Mouse (Mus musculus) layer of hippocampus, adult 18-20 months (tissue): ENCODE data around the gene Cpb2. TPM values are rescaled to one million over a fixed set of nuclear protein-coding genes. Genes with fewer than 3 reads are reported as not detected.

Source experiments
- DNase-seq, 2 experiments: peaks; one replicate each; pipeline ENCODE4 v3.0.0; 2022; ENCODE audit warnings: low spot score in 2 of 2
- total RNA-seq, 2 experiments: library from RNA; stranded (reverse); gene quantifications; 2 replicates each; pipeline ENCODE4 v1.2.3; 2021

Cpb2 gene
- total RNA-seq, 2 experiments from 2014 or later, result not detected

- no peak for DNase-seq
Measured at GRCm38 (mm10) chr14:75246024-75247000, 4.2 kb downstream of the Cpb2 start.

GRCm38 (mm10) chr14:75250432-75250831 lies 8.3 kb downstream of the Cpb2 start:
- DNase-seq, result no peak

- no peak for DNase-seq
Measured at GRCm38 (mm10) chr14:75256521-75256920, 14.4 kb downstream of the Cpb2 start.

- no peak for DNase-seq
Measured at GRCm38 (mm10) chr14:75269531-75269930, 27.4 kb downstream of the Cpb2 start.

GRCm38 (mm10) chr14:75279716-75280115 lies 37.6 kb downstream of the Cpb2 start:
- no peak for DNase-seq

- DNase-seq, result peak in 1 of 2 experiments; percentile 11
Measured at GRCm38 (mm10) chr14:75280406-75280805, 38.3 kb downstream of the Cpb2 start.

GRCm38 (mm10) chr14:75283609-75284192 lies 41.6 kb downstream of the Cpb2 start:
- no peak for DNase-seq

- DNase-seq, result peak; percentile 95 to 96
Measured at GRCm38 (mm10) chr14:75284193-75284915, 42.3 kb downstream of the Cpb2 start, which contains the start of gene Zc3h13. Gene Zc3h13, plus strand, starts transcription at chr14:75284373.

GRCm38 (mm10) chr14:75301081-75301480 lies 59.0 kb downstream of the Cpb2 start:
- no peak for DNase-seq

- no peak for DNase-seq
Measured at GRCm38 (mm10) chr14:75303807-75304206, 61.7 kb downstream of the Cpb2 start.

- no peak for DNase-seq
Measured at GRCm38 (mm10) chr14:75307855-75308254, 65.8 kb downstream of the Cpb2 start.

GRCm38 (mm10) chr14:75309336-75309992 lies 67.4 kb downstream of the Cpb2 start:
- DNase-seq, result no peak

- DNase-seq, result peak in 1 of 2 experiments; percentile 17
Measured at GRCm38 (mm10) chr14:75314484-75314883, 72.4 kb downstream of the Cpb2 start.

- no peak for DNase-seq
Measured at GRCm38 (mm10) chr14:75318736-75319135, 76.6 kb downstream of the Cpb2 start.

GRCm38 (mm10) chr14:75320269-75320668 lies 78.2 kb downstream of the Cpb2 start:
- DNase-seq, result no peak

GRCm38 (mm10) chr14:75323354-75323753 lies 81.3 kb downstream of the Cpb2 start:
- DNase-seq, result no peak

- DNase-seq, result no peak
Measured at GRCm38 (mm10) chr14:75328062-75328461, 86.0 kb downstream of the Cpb2 start.

- DNase-seq, result no peak
Measured at GRCm38 (mm10) chr14:75330621-75331020, 88.5 kb downstream of the Cpb2 start.
